Mouse (Mus musculus) heart, adult 2 months (tissue): ENCODE measurements around the gene Gm3776.
"Not testable (repeated sequence)": the region's sequence is repeated elsewhere in the genome, so short reads cannot be mapped to it uniquely, and the experiment has no call there.

ENCODE experiments used
- CTCF ChIP-seq: fragments of 200-600 bp; IDR thresholded peaks from 2 replicates; pipeline ENCODE4 v1.8.1; 2022; ENCODE audit warnings: antibody characterized with exemption, mild to moderate bottlenecking, moderate library complexity
- EP300 ChIP-seq: fragments of 200-500 bp; IDR thresholded peaks from 2 replicates; pipeline ENCODE4 v1.6.1; 2011; ENCODE audit warnings: low read depth, low read length, control low read depth; ENCODE audit not compliant: insufficient read depth
- POLR2A ChIP-seq: fragments of 200-500 bp; IDR thresholded peaks from 2 replicates; pipeline ENCODE4 v1.6.1; 2011; ENCODE audit warnings: mild to moderate bottlenecking, low read depth, low read length, control low read depth; ENCODE audit not compliant: insufficient read depth

DNA sequence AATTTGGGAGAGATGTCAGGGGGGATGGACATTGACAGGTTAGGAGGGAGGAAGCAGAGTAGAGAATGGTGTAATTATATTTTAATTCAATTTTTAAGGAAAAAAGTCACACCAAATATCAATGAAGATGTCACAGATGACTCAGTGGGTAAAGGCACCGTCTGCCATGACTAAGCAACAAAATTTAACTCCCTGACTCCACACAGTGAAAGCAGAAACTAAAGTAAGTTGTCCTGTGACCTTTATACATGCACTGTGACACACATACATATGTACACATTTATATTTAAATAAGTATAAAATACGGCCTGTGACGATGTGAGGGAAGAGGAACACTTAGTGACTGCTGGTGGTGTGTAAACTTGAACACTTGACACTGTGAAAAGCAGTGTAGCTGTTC, 51.2 kb downstream of the Gm3776 start:
- not testable (repeated sequence) for TF ChIP-seq CTCF, POLR2A, EP300
